Mouse (Mus musculus) hindbrain, postnatal 0 days (tissue): ENCODE results near the gene Arid1b. TPM values are rescaled to one million over a fixed set of nuclear protein-coding genes. Genes with fewer than 3 reads are reported as not detected.
A peak's percentile ranks its signal among the peaks of the same experiment; 100 is the strongest.

Experiments used
- ATAC-seq: fragments of 200-750 bp; cut with Nextera tagmentation; 2 replicates; pipeline ENCODE4 v1.8.0; 2017; ENCODE audit warnings: mild to moderate bottlenecking, moderate TSS enrichment, moderate library complexity
- DNase-seq: peaks from one replicate; pipeline ENCODE4 v3.0.0-alpha.2; 2015; ENCODE audit warnings: low spot score
- H3K27ac ChIP-seq: fragments of 300-500 bp; sonication (generic); 2 replicates; pipeline ENCODE4 v1.5.1; 2014; ENCODE audit warnings: mild to moderate bottlenecking
- H3K27me3 ChIP-seq: fragments of 300-500 bp; sonication (generic); 2 replicates; pipeline ENCODE4 v1.6.1; 2014; ENCODE audit warnings: low read length, mixed read lengths; ENCODE audit not compliant: insufficient read depth
- H3K36me3 ChIP-seq: fragments of 300-500 bp; sonication (generic); 2 replicates; pipeline ENCODE4 v1.6.1; 2014; ENCODE audit warnings: low read length, mixed read lengths; ENCODE audit not compliant: insufficient read depth
- H3K4me1 ChIP-seq: fragments of 300-500 bp; sonication (generic); 2 replicates; pipeline ENCODE4 v1.6.1; 2014; ENCODE audit warnings: antibody characterized with exemption, low read length, mixed read lengths; ENCODE audit not compliant: insufficient read depth
- H3K4me2 ChIP-seq: fragments of 300-500 bp; sonication (generic); 2 replicates; pipeline ENCODE4 v1.6.1; 2014; ENCODE audit warnings: low read depth, mild to moderate bottlenecking, low read length, moderate library complexity, mixed read lengths
- H3K4me3 ChIP-seq: fragments of 300-500 bp; sonication (generic); 2 replicates; pipeline ENCODE4 v1.5.1; 2014; ENCODE audit warnings: low read length
- H3K9ac ChIP-seq: fragments of 300-500 bp; sonication (generic); replicated peaks from 2 replicates; pipeline ENCODE4 v1.6.1; 2014; ENCODE audit warnings: mild to moderate bottlenecking, low read length, moderate library complexity, mixed read lengths
- H3K9me3 ChIP-seq: fragments of 300-500 bp; sonication (generic); 2 replicates; pipeline ENCODE4 v1.6.1; 2016; ENCODE audit warnings: low read length, mixed read lengths
- CTCF ChIP-seq: IDR thresholded peaks from 2 replicates; pipeline ENCODE4 v1.5.1; 2016; ENCODE audit warnings: antibody characterized with exemption, control low read depth, low read depth
- WGBS: fragments of 180-500 bp; shearing (Covaris S2); extraction: QIAGEN DNeasy Blood & Tissue Kit; methylation state at CpG from one replicate; pipeline ENCODE4 v1.1.7; 2014; 5-methylcytosine and 5-hydroxymethylcytosine counted together
- polyA plus RNA-seq: library from polyadenylated mRNA; unstranded; fragments of >200 nt; fragmentation: Nextera tagmentation; extraction: Ambion mirVana; gene quantifications from 2 replicates; pipeline ENCODE4 v1.2.1, GENCODE M21; 2015
- total RNA-seq: library from RNA; depleted of rRNA; stranded (reverse); fragments of >200 nt; gene quantifications from 2 replicates; pipeline ENCODE4 v1.2.3, GENCODE M21; 2014

The Arid1b gene
- total and polyA plus RNA-seq, 2 experiments from 2014 or later, result 10.5 to 62.5 TPM

DNA sequence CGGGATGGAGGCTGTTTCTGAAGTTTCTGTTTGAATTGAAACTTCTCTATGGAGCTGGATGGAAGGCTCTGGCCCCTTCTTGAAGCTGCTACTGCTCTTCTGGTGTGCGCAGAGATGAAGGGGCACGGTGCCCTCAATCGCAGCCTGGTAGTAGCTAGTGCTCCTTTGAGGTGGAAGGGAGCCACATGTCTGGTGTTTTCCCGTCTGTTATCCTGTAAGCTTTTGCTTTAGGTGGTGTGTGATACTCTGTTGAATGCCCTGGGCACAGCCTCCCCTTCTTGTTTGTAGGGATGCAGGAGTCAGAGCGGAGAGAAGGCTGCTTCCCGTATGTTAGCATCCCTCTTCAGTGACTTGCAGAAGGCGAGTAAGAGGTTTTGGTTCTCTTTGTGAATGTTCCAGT, 72.7 kb downstream of the Arid1b start:
- no peak for TF ChIP-seq CTCF
- WGBS, result 62% methylated on average over 8 of the region's 8 CpGs
- Histone ChIP-seq H3K9ac (no peak overlapping the region), H3K4me1 (peaks cover 18% of the 10 kb centered on the region; the same call in 1 of the 2 replicates), H3K4me3 (no peak overlapping the region), H3K36me3 (no peaks in the 10 kb centered on the region), H3K4me2 (no peak overlapping the region), H3K27ac (0 out of 2 replicates have a peak overlapping the region, but pooled peaks have one; percentile 1), H3K27me3 (no peaks in the 10 kb centered on the region), H3K9me3 (no peaks in the 10 kb centered on the region)
- ATAC-seq, result no peak
- no peak for DNase-seq

- Histone ChIP-seq H3K9me3 (no peaks in the 10 kb centered on the region), H3K4me1 (peaks cover 18% of the 10 kb centered on the region; the same call in 1 of the 2 replicates), H3K36me3 (no peaks in the 10 kb centered on the region), H3K4me3 (no peak overlapping the region), H3K4me2 (no peak overlapping the region), H3K9ac (no peak overlapping the region), H3K27ac (0 out of 2 replicates have a peak overlapping the region, but pooled peaks have one; percentile 1), H3K27me3 (no peaks in the 10 kb centered on the region)
- peak; percentile 62; the same call in 1 of the 2 replicates for ATAC-seq
- DNase-seq, result peak; percentile 44
- peak; percentile 36; the same call in 1 of the 2 replicates for TF ChIP-seq CTCF
- 24% methylated on average over 4 of the region's 4 CpGs for WGBS
Observed at GRCm38 (mm10) chr17:5067264-5067663, 73.1 kb downstream of the Arid1b start.

- Histone ChIP-seq H3K4me2 (no peak overlapping the region), H3K27ac (no peak overlapping the region), H3K4me3 (no peak overlapping the region), H3K9ac (no peak overlapping the region), H3K9me3 (no peaks in the 10 kb centered on the region), H3K27me3 (no peaks in the 10 kb centered on the region), H3K4me1 (peaks cover 18% of the 10 kb centered on the region; the same call in 1 of the 2 replicates), H3K36me3 (no peaks in the 10 kb centered on the region)
- no peak for TF ChIP-seq CTCF
- 81% methylated on average over 3 of the region's 3 CpGs for WGBS
- DNase-seq, result no peak
- ATAC-seq, result no peak
Observed at GRCm38 (mm10) chr17:5070399-5070798, 76.3 kb downstream of the Arid1b start.

DNA sequence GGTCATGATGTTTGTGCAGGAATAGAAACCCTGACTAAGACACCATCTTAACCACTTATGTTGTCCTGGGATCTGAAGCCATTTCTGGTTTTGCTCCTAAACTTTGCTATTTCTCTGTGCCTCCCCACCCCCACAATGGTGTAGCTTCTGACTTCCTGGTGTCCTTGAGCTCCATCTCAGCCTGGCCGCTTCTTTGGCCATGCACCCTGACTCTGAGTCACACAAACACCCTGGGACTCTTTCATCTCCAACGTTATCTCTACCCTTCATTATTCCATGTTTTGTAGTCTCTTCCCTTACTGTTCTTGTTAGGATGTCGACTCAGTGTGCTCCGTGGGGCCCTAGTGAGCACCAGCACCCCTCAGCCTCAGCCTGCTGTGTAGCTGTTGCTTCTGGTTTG, 78.4 kb downstream of the Arid1b start:
- no peaks in the 10 kb centered on the region for H3K27me3 ChIP-seq
- DNase-seq, result no peak
- ATAC-seq, result no peak
- no peak overlapping the region for H3K27ac ChIP-seq
- no peak overlapping the region for H3K4me2 ChIP-seq
- no peak overlapping the region for H3K9ac ChIP-seq
- H3K9me3 ChIP-seq, result no peaks in the 10 kb centered on the region
- TF ChIP-seq CTCF, result no peak
- WGBS, result 81% methylated on average over 4 of the region's 4 CpGs
- peaks cover 3% of the 10 kb centered on the region; the same call in 1 of the 2 replicates for H3K4me1 ChIP-seq
- no peaks in the 10 kb centered on the region for H3K36me3 ChIP-seq
- no peak overlapping the region for H3K4me3 ChIP-seq

DNA sequence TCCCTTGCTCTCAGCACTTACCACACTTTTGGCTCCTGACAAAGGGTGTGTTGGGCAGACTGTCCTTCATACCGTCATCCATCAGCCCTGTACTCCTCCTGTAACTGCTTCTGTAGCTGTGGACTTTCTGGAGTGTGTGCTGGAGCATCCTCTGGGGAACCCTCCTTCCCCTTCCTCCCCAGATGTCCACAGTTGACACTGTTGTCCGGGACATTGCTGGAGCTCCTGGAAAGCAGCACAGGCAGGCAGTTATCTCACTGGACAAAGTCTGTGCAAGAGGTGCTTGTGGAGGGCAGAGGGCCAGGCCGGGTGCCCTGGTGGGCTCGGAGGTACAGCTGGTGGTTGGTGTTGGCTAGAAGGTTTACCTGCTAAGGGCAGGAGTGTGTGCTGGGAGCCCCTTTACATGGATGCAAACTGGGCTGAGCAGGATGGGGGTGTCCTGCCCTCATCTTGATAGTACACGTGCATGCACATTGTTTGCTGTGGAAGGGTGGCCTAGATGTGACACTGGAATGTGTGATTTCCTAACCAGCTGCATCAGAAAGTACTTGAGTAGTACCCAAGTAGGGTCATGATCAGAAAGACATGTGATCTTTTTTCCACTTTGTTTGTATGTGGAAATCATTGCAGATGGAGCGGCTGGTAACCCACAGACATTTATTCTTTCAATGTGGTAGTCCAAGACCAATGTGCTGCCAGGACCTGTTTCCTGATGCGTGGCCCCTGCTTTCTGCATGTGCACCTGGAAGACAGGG, 80.8 kb downstream of the Arid1b start:
- DNase-seq, result no peak
- 78% methylated on average over 7 of the region's 7 CpGs for WGBS
- TF ChIP-seq CTCF, result no peak

DNA sequence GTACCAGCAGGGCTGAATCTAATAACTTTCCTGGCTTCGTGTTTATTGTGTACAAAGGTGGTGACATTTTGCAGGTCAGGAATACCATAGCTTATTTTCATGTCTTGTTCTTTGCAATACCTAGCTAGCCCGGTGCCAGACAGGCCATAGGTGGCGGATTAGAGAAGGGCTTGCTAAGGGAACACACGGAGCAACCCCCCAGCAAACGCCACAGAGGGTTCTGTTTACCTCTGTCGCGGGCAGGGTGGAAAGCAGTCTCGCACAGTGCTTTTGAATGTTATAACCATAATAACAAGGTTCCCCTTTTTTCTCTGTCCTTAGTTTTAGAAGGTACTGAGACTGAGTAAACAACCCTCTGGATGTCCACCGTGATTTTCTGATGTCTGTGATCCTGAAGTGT, 83.9 kb downstream of the Arid1b start:
- 71% methylated on average over 9 of the region's 9 CpGs for WGBS
- no peak for TF ChIP-seq CTCF
- ATAC-seq, result no peak

More for the DNA sequence above, 80.8 kb downstream of the Arid1b start:
- no peak overlapping the region for H3K9ac ChIP-seq
- H3K27ac ChIP-seq, result no peak overlapping the region
- no peaks in the 10 kb centered on the region for H3K27me3 ChIP-seq
- H3K4me3 ChIP-seq, result no peak overlapping the region
- H3K36me3 ChIP-seq, result no peaks in the 10 kb centered on the region
- no peaks in the 10 kb centered on the region; the same call in 1 of the 2 replicates for H3K4me1 ChIP-seq
- no peak for ATAC-seq
- no peaks in the 10 kb centered on the region for H3K9me3 ChIP-seq
- no peak overlapping the region for H3K4me2 ChIP-seq

GRCm38 (mm10) chr17:5078576-5078975, 84.4 kb downstream of the Arid1b start:
- TF ChIP-seq CTCF, result no peak
- peaks cover 20% of the 10 kb centered on the region for H3K4me1 ChIP-seq
- DNase-seq (no peak), ATAC-seq (peak; percentile 27; the same call in 1 of the 2 replicates)
- no peak overlapping the region for H3K27ac ChIP-seq
- 50% methylated on average over 5 of the region's 5 CpGs for WGBS
- H3K27me3 ChIP-seq, result no peaks in the 10 kb centered on the region
- no peak overlapping the region for H3K9ac ChIP-seq
- H3K36me3 ChIP-seq, result no peaks in the 10 kb centered on the region
- H3K4me2 ChIP-seq, result no peak overlapping the region
- H3K9me3 ChIP-seq, result no peaks in the 10 kb centered on the region
- no peak overlapping the region for H3K4me3 ChIP-seq

More for the DNA sequence above, 83.9 kb downstream of the Arid1b start:
- no peak for DNase-seq
- no peaks in the 10 kb centered on the region for H3K9me3 ChIP-seq
- H3K4me1 ChIP-seq, result peaks cover 18% of the 10 kb centered on the region
- no peak overlapping the region for H3K9ac ChIP-seq
- H3K27ac ChIP-seq, result no peak overlapping the region
- H3K27me3 ChIP-seq, result no peaks in the 10 kb centered on the region
- H3K4me3 ChIP-seq, result no peak overlapping the region
- no peaks in the 10 kb centered on the region for H3K36me3 ChIP-seq
- no peak overlapping the region for H3K4me2 ChIP-seq
